Mouse (Mus musculus) midbrain, embryonic 11.5 days (tissue): ENCODE measurements at regions not wholly inside any gene's neighbourhood (a gene's known extent, or its start where the extent isn't known, plus 50 kb on each side); places are given as distances from the start of the nearest gene placed in this dataset.

Source experiments
- ATAC-seq: fragments of 200-750 bp; cut with Nextera tagmentation; 2 replicates; pipeline ENCODE4 v1.8.0; 2017; ENCODE audit warnings: moderate TSS enrichment, moderate library complexity; ENCODE audit not compliant: low FRiP score
- DNase-seq: peaks from one replicate; pipeline ENCODE4 v3.0.0; 2015; ENCODE audit warnings: low spot score; ENCODE audit errors: missing footprints
- H3K27ac ChIP-seq: fragments of 300-500 bp; sonication (generic); 2 replicates; pipeline ENCODE4 v1.5.1; 2014; ENCODE audit warnings: low read depth, low read length
- H3K27me3 ChIP-seq: fragments of 300-500 bp; sonication (generic); 2 replicates; pipeline ENCODE4 v1.6.1; 2014; ENCODE audit warnings: mild to moderate bottlenecking, low read length, moderate library complexity, mixed read lengths; ENCODE audit not compliant: control insufficient read depth, insufficient read depth
- H3K36me3 ChIP-seq: fragments of 300-500 bp; sonication (generic); 2 replicates; pipeline ENCODE4 v1.6.1; 2014; ENCODE audit warnings: mild to moderate bottlenecking, low read length, moderate library complexity, mixed read lengths; ENCODE audit not compliant: control insufficient read depth, insufficient read depth
- H3K4me1 ChIP-seq: fragments of 300-500 bp; sonication (generic); 2 replicates; pipeline ENCODE4 v1.6.1; 2014; ENCODE audit warnings: low read length; ENCODE audit not compliant: control insufficient read depth, insufficient read depth
- H3K4me2 ChIP-seq: fragments of 300-500 bp; sonication (generic); 2 replicates; pipeline ENCODE4 v1.6.1; 2014; ENCODE audit warnings: mild to moderate bottlenecking, moderate library complexity
- H3K4me3 ChIP-seq: fragments of 300-500 bp; sonication (generic); 2 replicates; pipeline ENCODE4 v1.5.1; 2014; ENCODE audit warnings: low read depth, low read length
- H3K9ac ChIP-seq: fragments of 300-500 bp; sonication (generic); 2 replicates; pipeline ENCODE4 v1.6.1; 2014; ENCODE audit warnings: low read length
- H3K9me3 ChIP-seq: fragments of 300-500 bp; sonication (generic); 2 replicates; pipeline ENCODE4 v1.6.1; 2016; ENCODE audit warnings: low read length; ENCODE audit not compliant: control insufficient read depth
- WGBS: fragments of 180-500 bp; shearing (Covaris S2); extraction: QIAGEN DNeasy Blood & Tissue Kit; methylation state at CpG from one replicate; pipeline ENCODE4 v1.1.7; 2014; 5-methylcytosine and 5-hydroxymethylcytosine counted together

- Histone ChIP-seq H3K4me3 (no peak overlapping the region), H3K9me3 (no peaks in the 10 kb centered on the region), H3K27ac (no peak overlapping the region), H3K36me3 (no peaks in the 10 kb centered on the region), H3K4me2 (no peak overlapping the region), H3K27me3 (no peaks in the 10 kb centered on the region), H3K4me1 (no peaks in the 10 kb centered on the region), H3K9ac (no peak overlapping the region)
- DNase-seq = peak; percentile 12
- ATAC-seq = no peak
- 87% methylated on average over 2 of the region's 2 CpGs for WGBS
Observed at GRCm38 (mm10) chr8:11080813-11081212, 72.6 kb upstream of the Irs2 start.

- no peaks in the 10 kb centered on the region for H3K36me3 ChIP-seq
- ATAC-seq (no peak), DNase-seq (no peak)
- no peaks in the 10 kb centered on the region for H3K9me3 ChIP-seq
- H3K4me2 ChIP-seq = no peak overlapping the region
- H3K9ac ChIP-seq = no peak overlapping the region
- 87% methylated on average over 11 of the region's 11 CpGs for WGBS
- H3K27me3 ChIP-seq = no peaks in the 10 kb centered on the region
- H3K4me1 ChIP-seq = no peaks in the 10 kb centered on the region
- no peak overlapping the region for H3K4me3 ChIP-seq
- no peak overlapping the region for H3K27ac ChIP-seq
Observed at GRCm38 (mm10) chr8:11079805-11080204, 71.5 kb upstream of the Irs2 start.

GRCm38 (mm10) chr8:11077138-11077537 is 68.9 kb upstream of the Irs2 start:
- WGBS = 91% methylated on average over 9 of the region's 9 CpGs
- ATAC-seq = no peak
- Histone ChIP-seq H3K4me1 (no peaks in the 10 kb centered on the region), H3K36me3 (no peaks in the 10 kb centered on the region), H3K4me3 (no peak overlapping the region), H3K27ac (no peak overlapping the region), H3K4me2 (no peak overlapping the region), H3K9me3 (no peaks in the 10 kb centered on the region), H3K27me3 (no peaks in the 10 kb centered on the region), H3K9ac (no peak overlapping the region)
- no peak for DNase-seq

- Histone ChIP-seq H3K4me1 (no peaks in the 10 kb centered on the region), H3K4me2 (no peak overlapping the region), H3K36me3 (no peaks in the 10 kb centered on the region), H3K4me3 (no peak overlapping the region), H3K27ac (no peak overlapping the region), H3K27me3 (no peaks in the 10 kb centered on the region), H3K9me3 (no peaks in the 10 kb centered on the region), H3K9ac (no peak overlapping the region)
- 63% methylated on average over 2 of the region's 2 CpGs for WGBS
- DNase-seq (no peak), ATAC-seq (no peak)
Observed at GRCm38 (mm10) chr8:11071162-11071561, 62.9 kb upstream of the Irs2 start.

GRCm38 (mm10) chr8:11067450-11067849 is 59.2 kb upstream of the Irs2 start:
- H3K4me1 ChIP-seq = no peaks in the 10 kb centered on the region
- DNase-seq = no peak
- H3K27ac ChIP-seq = no peak overlapping the region
- 89% methylated on average over 7 of the region's 7 CpGs for WGBS
- H3K4me3 ChIP-seq = no peak overlapping the region
- no peak for ATAC-seq
- H3K9me3 ChIP-seq = no peaks in the 10 kb centered on the region
- H3K36me3 ChIP-seq = no peaks in the 10 kb centered on the region
- no peak overlapping the region for H3K9ac ChIP-seq
- H3K27me3 ChIP-seq = no peaks in the 10 kb centered on the region
- no peak overlapping the region for H3K4me2 ChIP-seq

- WGBS = 94% methylated on average over 9 of the region's 9 CpGs
- Histone ChIP-seq H3K4me3 (no peak overlapping the region), H3K27me3 (no peaks in the 10 kb centered on the region), H3K36me3 (no peaks in the 10 kb centered on the region), H3K4me2 (no peak overlapping the region), H3K27ac (no peak overlapping the region), H3K9ac (no peak overlapping the region), H3K9me3 (no peaks in the 10 kb centered on the region), H3K4me1 (no peaks in the 10 kb centered on the region)
- DNase-seq = no peak
- ATAC-seq = no peak
Observed at GRCm38 (mm10) chr8:11065990-11066389, 57.7 kb upstream of the Irs2 start.

- DNase-seq = no peak
- WGBS = 70% methylated on average over 4 of the region's 4 CpGs
Observed at GRCm38 (mm10) chr8:11065303-11065702, 57.0 kb upstream of the Irs2 start.

GRCm38 (mm10) chr8:11063058-11063457 is 54.8 kb upstream of the Irs2 start:
- no peaks in the 10 kb centered on the region for H3K27me3 ChIP-seq
- H3K27ac ChIP-seq = no peak overlapping the region
- H3K9ac ChIP-seq = no peak overlapping the region
- H3K9me3 ChIP-seq = no peaks in the 10 kb centered on the region
- no peak overlapping the region for H3K4me3 ChIP-seq
- no peak for DNase-seq
- H3K4me1 ChIP-seq = no peaks in the 10 kb centered on the region
- WGBS = 92% methylated on average over 8 of the region's 8 CpGs
- no peak for ATAC-seq
- H3K4me2 ChIP-seq = no peak overlapping the region
- H3K36me3 ChIP-seq = no peaks in the 10 kb centered on the region

More at GRCm38 (mm10) chr8:11065303-11065702, 57.0 kb upstream of the Irs2 start:
- H3K27me3 ChIP-seq = no peaks in the 10 kb centered on the region
- no peaks in the 10 kb centered on the region for H3K36me3 ChIP-seq
- no peaks in the 10 kb centered on the region for H3K4me1 ChIP-seq
- H3K4me3 ChIP-seq = no peak overlapping the region
- H3K27ac ChIP-seq = no peak overlapping the region
- no peak for ATAC-seq
- H3K9me3 ChIP-seq = no peaks in the 10 kb centered on the region
- H3K4me2 ChIP-seq = no peak overlapping the region
- no peak overlapping the region for H3K9ac ChIP-seq

GRCm38 (mm10) chr8:11062348-11062946 is 54.2 kb upstream of the Irs2 start:
- ATAC-seq = no peak
- no peak for DNase-seq
- no peak overlapping the region for H3K4me3 ChIP-seq
- no peaks in the 10 kb centered on the region for H3K36me3 ChIP-seq
- no peak overlapping the region for H3K4me2 ChIP-seq
- no peak overlapping the region for H3K9ac ChIP-seq
- H3K27me3 ChIP-seq = no peaks in the 10 kb centered on the region
- H3K9me3 ChIP-seq = no peaks in the 10 kb centered on the region
- no peaks in the 10 kb centered on the region for H3K4me1 ChIP-seq
- WGBS = 68% methylated on average over 3 of the region's 3 CpGs
- H3K27ac ChIP-seq = no peak overlapping the region
